Mouse (Mus musculus): ENCODE results near the gene Tfap2c.

The Tfap2c gene

DNA sequence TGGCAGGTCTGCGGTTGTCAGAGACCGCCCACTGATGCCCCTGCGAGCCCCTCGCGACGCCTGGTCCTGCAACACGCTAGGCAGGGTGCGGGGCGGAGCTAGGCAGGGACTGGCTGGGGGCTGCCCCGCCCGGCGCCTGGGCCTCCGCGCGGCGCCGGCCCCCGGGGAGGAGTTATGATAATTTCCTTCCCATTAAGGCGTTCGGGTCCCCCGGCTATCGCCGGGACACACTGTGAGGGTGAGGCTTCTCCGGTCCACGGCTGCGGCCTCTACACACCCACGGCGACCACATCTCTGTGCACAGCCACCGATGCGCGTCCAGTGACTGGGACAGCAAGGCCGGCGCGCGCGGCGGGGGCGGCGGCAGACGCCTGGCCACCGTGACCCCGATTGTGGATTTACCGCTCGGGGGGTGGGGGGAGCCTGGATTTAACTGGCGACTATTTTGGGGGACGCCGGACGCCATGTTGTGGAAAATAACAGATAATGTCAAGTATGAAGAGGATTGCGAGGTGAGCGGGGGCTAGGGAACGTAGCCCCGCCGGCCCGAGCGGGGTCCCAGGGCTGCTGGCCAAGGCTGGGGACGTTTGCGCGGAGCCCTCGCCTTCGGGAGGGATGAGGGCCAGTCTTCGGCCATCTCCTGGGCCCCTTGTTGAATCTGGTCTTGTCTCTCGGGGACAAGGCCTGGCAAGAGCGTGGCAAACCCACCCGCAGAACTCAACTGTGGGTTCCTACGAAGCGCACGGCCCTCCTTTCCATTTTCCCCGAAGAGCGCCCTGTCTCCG is at the start of gene Tfap2c:
Gene Tfap2c, plus strand, starts transcription at position 223 of the 785 bp plus-strand sequence.
- peak; percentile 37 for DNase-seq

DNA sequence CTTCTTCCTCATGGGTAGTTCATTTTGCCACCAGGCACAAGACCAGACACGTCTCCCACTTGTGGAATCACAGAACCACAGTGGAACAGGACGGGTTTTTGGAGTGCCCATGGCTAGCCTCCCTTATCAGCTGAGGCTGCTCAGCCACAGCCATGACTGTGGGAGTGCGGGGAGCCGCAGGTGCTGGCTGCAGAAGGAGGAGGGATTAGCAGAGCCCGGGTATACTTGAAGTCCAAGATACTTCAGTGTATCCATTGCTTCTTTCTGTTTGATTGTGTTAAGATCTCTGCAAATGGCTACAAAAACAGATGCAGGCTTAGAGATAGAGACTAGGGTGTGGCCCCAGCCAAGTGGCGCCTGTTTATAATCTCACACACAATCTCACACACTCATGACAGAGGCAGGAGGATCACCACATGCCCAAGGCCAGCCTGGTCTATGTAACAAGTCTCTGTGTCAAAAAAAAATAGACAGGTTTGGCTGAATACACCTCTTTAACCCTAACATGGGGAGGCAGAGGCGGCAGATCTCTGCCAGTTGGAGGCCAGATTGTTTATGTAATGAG is 48.6 kb upstream of the Tfap2c start:
- no peak for DNase-seq

DNA sequence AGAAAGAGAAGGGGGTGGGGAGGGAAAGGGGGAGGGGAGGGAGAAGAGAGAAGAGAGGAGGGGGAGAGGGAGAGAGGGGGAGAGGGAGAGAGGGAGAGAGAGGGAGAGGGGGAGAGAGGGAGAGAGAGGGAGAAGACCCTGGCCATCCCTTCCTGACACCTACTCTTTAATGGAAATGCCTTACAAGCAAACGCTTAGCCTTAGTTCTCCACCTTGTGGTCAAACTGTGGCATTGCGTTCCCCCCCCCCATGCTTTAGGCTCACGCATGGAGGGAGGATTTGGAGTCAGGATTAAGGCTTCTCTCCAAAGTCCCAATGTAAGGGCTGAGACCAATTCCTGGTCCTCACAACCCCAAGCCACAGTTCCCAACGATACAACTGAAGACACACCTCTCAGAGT is 48.1 kb upstream of the Tfap2c start:
- peak; percentile 34 for DNase-seq

DNA sequence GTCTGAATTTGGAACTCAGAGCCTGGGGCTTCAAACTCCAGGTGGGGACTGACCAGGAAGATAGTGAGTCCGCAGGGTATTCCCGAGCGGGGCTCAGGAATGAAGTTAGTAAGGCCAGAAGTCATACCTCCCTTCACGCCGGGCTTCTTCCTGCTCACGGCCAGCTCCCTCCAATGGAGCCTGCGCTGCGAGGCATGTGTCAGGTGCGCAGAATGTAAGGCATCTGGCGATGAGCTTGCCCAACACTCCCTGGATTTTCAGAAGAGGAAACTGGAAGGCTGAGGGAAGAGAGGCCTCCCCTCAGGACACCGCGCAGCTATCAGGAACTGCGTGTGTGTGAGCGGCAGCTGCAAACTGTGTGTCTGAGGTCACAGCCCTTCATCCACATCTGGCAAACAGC is 47.2 kb upstream of the Tfap2c start:
- DNase-seq = no peak

DNA sequence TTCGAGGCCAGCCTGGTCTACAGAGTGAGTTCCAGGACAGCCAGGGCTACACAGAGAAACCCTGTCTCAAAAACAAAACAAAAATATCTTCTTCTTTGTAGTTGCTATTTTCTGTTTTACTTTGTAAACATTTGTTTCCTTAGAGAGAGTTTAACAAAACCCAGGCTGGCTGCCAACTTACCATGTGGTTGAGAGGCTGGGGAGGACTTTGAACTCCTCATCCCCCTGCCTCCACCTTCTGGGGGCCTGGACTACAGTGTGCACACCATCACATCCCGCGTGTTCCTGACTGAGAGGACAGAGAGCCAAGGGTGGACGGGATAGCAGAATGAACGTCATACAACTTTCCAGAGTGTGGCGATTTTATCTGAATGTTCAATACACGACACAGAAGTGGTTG is 43.3 kb upstream of the Tfap2c start:
- no peak for DNase-seq

DNA sequence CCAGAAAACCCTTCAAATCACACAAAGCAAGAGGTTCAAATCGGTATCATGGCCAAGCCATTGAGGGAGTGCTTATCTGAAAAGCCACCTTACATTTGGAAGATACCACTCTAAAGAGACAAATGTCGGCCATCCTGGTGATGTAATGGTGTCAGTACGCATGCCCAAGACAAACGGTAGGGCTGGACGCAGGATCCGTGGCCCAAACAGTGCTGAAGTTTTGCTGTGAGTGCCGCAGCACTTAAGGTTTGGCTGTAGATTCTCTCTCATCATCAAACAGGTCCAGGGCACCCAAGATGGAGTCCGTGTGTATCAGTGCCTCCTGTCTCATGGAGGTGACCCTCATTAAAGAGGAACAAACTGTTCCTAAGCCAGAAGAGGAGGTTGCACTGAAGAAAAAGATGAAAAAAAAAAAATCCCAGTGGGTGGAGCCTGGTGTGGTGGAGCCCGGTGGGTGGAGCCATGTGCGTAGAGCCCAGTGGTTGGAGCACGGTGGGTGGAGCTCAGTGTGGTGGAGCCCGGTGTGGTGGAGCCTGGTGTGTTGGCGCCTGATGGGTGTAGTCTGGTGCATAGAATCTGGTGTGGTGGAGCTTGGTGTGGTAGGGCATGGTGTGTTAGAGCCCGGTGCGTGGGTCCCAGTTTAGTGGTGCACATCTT is 39.2 kb upstream of the Tfap2c start:
- no peak for DNase-seq

DNA sequence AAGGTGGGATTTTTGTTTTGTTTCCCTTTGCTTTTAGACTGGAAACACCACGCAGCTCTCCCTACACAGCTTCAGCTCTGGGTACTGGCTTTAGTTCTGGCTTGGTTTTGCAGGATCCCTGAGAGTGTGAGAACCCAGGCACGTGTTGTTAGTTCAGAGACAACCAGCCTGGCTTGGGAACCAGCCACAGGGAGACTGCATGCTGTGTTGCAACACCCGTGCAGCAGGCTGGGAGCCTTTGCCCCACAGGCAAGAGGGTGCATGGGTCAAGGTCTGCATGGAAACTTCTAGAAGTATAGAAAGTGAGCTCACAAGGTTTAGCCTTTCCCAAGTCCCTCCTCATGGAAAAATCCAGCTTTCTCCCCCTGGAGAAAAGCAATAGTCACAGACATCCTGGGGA is 38.5 kb upstream of the Tfap2c start:
- DNase-seq = no peak

DNA sequence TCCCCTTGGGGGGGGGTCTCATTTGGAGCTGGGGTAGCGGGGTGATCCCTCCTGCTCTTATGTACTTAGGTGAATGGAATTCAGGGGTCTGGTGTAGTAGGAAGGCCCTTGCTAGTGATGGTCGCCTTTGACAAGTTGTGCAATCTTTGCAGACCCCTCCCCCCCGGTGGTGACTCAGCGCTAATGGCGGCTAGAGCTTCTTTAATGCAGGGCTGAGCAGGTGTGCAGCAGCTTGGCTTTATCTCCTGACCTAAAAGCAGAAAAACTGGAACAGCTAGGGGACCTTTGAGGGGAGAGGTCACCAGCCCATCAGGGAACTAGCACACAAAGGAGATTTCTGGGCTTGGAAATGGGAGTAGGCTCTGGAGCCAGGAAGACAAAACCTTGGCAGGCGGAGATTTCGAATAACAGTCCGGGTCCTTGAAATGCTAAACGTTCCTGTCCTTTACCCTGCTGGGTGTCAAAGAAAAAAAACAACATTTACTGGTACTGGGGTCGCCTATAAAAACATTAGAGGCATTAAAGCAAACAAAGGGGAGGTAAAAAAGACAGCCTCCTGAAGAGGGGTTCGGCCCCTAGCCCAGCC is 32.9 kb upstream of the Tfap2c start:
- no peak for DNase-seq

DNA sequence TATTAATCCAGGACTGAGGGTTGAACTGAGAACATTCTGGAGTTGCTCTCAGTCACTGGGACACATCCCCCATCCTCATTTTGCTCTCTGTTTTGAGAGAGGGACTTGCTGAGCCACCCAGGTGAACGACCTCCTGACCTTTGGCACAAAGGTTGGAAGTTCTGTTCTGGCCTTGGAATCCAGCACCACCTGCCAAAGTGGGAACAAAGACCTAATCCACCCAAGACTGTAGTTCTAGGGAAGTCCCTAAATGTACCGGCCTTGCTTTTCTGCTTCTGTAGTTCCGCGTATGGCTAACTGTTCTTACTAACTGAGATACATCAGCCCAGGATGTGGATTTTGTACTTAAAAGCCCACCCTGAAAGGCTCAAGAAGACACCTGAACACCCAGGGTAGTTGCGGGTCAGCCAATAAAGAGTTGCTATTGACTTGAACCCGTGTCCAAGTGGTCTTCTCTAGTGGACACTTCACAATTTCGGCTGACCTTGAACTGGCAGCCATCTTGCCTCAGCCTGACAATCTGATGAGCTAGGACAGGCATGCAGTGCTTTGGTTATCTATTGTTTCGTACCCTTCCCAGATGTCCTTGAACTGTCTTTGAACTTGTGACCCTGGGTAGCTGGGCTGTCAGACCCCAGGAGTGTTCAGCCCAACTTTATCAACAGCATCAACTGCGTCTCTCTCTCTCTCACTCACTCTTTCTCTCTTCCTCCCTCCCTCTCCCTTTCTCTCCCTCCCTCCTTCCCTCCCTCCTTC is 28.6 kb upstream of the Tfap2c start:
- no peak for DNase-seq

DNA sequence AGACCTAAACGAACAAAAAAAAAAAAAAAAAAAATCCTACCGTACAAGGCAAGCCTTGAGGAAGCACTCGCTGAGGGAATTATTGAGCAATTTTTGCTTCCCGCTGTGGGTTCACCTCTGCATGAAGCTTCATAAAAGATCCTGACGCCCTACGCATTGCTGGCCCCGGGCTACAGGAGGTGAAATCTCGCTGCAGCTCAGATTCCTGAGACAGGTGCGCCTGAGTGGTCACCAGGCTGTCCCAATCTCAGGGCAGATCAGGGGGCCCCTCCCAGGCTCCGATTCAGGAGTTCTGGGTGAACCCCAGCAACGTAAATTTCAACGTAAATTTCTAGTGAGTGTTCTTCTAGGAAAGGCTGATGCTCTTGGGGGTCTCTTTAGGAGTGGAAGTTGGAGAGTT is 26.9 kb upstream of the Tfap2c start:
- no peak for DNase-seq

DNA sequence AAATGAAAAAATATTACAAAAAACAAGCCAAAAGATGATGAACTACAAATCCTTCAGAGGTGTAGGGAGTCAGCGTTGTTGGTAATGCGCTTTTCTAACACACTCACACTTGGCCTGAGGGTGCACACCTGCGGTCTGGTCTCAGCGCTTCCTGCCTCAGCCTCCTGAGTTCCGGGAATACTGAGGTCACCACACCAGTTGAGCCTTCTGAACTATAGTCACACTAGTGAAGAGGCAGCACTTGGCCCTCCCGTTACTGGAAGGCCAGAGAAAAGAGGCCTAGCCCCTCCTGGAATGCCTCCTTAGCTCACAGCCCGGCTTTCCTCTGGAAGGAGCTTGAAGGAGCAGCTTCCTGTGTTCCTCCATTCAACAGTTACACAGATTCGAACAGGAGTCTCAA is 22.2 kb upstream of the Tfap2c start:
- no peak for DNase-seq

DNA sequence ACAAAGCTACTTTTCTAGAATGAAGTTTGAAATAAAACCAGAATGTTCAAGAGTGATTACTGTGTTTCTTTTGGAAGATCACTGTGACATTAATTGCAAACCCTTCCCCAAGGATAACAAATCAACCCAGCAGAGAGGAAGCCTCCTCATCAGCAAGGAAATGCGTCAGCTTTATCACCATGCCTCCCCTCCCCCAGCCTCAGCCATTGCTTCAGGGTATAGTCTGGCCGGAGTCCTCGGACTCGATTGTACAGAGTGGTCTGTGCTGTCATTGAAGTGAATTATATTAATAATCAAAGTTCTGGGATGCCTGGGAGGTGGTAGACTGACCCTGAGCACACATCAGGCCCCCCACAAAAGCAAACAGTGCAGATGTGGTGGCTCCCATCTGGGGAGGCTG is 5.4 kb upstream of the Tfap2c start:
- DNase-seq = no peak

DNA sequence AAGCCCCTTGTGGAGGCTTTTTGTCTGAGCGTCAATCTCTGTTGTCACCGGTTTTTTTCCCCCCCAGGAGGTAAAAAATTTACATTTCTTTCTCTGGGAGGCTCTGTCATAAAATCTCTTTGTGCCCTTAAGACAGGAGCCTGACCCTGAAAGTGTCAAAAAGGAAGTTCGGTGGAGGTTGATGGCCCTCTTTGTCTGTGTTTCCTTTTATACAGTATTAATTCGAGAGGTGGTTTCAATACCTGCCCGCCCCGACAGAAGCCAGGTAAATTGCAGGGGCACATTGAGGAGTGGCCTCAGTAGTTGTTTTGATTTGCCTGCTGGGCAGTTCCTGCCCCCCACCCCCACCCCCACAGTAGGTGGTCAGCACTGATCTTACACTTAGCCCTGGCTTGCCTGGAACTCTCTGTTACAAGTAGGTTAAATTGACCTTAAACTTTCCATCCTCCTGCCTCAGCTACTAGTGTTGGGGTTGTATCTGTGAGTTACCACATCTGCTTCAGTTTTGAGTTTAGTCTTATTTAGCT is 4.7 kb upstream of the Tfap2c start:
- no peak for DNase-seq

DNA sequence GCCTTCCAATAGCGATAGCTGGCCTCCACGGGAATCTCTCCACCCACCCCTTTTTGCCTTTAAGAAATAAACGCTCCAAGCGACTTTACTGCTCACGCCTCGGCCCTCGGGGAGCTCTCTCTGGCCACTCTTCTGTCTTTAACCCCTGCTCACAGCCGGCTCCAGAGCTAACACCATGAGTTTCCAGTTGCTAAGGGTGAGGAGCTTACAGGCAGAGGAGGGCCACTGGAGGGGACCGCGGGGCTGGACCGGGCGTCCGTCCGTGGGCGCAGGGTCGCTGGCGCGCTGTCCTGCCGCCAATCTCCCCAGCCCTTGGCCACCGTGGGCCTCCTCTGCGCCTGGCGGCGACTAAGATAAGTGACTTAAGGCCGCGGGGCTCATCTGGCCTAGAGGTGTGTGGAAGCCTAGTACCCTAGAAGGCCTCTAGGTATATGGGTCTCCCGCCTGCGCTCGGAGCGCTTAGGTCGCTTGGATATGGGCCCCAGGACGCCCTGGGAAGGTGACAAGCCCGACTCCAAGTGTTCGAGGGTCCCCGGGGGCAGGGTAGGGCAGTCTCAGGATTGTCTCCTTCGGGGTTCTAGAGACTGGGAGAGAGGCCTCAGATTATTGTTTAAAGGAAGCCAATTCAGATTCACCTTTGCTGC is 3.7 kb upstream of the Tfap2c start:
- DNase-seq = no peak

DNA sequence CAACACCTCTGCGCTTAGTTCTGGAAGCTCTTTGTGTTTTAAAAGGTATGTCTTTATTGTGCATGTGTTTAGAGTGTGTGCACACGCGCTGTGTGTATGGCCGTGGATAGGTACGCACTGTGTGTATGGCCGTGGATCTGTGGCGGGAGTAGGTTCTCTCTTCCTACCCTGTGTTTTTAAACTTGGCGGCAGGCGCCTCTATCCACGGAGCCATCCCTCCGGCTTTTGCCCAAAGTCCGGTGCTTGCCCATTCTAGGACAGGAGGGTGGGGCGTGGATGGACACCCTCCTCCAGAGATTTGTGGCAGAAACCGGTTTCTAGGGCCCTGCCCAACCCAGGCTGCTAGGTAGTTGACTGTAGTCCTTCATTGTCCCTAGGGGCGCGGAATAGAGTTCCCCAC is 2.8 kb upstream of the Tfap2c start:
- DNase-seq = no peak

DNA sequence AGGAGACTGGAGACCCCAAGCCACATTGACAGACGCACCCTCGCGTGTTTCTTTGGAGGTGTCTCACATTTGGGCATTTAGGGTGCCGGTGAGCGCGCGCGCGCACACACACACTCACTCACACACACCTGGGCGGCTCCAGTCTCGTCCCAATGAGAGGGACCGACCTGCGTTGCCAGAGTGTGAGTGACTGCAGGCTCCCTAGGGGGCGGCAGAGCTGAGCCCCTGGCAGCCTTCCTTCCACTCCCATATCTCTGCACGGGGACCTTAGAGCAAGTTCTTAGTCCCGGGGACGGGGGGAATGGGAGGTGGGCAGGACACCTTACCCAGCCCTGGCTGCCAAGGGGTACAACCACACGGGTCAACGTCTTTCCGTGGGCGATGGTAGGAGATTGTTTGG is 2.3 kb upstream of the Tfap2c start:
- DNase-seq = peak; percentile 52

DNA sequence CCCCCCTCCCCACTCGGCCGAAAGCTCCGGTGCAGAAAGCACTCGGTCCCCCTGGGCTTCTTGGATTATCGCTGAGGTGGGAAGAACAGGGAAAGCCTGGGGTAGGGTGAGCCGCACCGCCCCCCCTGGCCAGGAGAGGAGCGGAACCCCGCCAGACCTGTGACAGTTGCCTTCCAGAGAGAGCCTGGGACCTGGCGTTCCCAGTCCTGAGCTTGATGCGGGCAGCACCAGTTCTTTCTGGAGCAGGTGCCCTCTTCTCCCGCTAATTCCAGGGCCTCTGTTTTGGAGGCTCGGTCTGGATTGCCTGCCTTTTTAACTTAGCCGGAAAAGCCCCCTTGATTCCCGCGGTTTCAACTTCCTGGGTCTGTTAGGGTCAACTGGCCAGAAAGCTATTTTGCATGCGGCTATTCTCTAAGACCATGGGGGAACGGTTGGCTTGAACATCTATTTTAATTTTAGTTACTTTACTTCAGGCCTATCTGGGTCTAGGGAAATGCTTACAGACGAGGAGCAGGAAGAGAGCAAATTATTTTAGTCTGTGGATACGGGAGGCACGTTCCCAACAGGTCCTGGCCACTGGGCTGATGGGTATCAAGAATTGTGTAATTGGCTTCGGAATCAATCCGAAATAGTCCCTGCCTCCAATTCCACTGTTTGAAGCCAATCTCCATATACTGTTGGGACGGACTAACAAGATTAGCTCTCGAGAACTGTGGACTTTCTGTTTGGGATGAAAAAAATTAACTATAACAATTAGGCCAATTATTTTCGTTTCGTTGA is 1.4 kb upstream of the Tfap2c start:
- no peak for DNase-seq

DNA sequence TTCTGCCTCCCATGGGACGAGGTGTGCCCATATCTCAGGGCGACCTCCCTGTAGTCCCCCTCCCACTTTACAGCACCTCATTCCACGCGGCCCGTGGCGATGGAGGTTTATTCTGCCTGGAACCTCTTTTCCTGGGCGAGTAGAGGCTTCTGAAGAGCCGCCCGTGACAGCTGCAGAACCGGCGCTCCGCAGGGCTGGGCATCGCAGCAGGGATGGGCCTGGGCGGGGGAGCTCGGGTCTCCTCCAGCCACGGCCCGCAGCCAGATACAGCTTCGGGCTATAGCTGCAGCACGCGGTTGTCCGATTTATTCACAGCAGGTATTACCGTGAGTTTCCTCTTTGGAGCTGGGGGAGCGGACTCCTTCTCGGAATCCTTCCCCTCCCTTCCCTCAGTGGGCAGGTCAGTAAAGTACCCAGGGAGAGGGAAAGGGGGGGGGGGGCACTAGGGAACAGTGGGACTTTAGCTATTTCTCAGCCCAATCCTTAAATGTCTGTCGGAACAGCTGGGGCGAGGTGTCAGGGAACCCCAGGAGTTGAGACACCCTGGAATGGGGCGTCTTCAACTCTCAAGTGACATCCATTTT is 629 bp upstream of the Tfap2c start:
- DNase-seq = no peak

DNA sequence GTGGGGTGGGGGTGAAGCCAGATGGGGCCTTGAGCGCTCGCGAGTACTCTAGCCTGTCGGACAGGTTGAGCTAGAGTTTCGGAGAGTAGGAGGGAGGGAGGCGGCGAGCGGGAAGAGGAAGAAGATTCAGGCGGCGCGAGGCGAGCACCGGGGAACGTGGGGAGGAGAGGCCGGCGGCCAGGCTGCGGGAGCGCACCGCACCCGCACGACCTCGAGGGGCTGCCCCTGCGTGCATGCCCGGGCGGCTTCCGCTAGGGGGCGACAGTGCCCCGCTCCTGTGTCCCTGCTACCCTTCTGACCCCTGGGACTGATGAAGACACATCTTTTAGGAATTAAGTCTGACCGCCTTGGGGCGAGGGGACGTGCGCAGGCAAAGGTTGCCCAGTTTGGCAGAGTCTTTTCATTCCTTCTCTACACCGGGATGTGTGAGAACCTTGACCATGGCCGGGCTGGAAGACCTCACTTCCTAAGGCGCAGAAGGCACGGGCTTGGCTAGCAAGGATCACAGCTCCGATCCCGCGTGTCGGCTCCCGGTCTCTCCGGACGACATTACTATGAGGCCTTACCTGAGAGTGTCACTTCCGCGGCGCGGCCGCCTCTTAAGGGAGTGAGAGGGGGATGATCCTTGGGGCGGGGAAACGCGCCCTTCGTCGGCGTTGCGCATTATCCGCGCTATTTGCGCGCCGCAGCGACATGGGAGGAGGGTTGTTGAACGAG is 1.1 kb downstream of the Tfap2c start:
- DNase-seq = peak; percentile 69

DNA sequence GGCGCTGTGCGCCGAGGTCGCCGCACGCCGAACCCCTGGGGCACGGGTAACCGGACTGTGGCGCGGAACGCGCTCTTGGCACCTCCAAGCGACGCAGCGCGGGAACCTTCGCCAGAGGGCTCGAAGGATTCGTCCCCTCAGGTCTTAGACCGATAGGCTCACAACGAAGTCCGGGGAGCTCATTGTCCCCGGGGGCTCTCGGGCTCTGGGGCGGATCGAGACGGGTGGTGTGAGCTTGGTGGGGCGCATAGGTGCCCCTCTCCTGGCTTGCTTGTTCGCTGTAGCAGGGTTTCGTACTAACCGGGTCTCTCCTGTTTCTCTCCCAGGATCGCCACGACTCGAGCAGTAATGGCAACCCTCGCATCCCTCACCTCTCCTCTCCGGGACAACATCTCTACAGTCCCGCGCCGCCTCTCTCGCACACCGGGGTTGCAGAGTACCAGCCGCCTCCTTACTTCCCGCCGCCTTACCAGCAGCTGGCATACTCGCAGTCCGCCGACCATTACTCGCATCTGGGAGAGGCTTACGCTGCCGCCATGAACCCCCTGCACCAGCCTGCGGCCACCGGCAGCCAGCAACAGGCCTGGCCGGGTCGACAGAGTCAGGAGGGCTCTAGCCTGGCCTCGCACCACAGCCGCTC is 1.8 kb downstream of the Tfap2c start:
- no peak for DNase-seq

Measured in thymus, postnatal 14 days (tissue).